17 mouse cellular contexts compared by ENCODE assay signal in the genomic region with DNA sequence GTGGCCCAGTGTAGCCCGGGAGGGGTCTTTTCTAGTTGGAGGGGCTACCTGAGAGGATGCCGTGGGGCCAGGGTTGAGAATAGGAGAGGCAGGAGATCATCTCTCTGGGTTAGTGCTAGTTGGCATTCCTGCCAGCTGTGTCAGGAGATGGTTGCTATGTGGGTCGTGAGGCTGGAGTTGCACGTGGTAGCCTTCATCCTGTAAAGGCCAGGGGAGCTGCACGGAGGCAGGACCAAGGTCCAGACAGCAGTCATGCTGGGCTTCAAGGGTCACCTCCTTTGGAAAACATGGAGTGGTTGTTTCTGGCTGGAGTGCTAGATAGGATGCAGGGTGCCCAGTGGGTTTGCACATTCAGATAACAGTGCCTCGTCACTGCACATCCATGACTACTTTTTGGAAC. TPM values are rescaled to one million over a fixed set of nuclear protein-coding genes. Genes with fewer than 3 reads are reported as not detected.
DNase-seq lines count a peak whose midpoint lies in the region; ATAC-seq and TF ChIP-seq lines count a peak whose summit lies in the region.
"Had no signal": no experiment of that assay in that cellular context is flagged by ENCODE, and none has a peak within 500 bp of the region (broad histone marks: within the 10 kb centered on the region; RNA-seq: fewer than 3 reads in every experiment).

No protein-coding gene starts in this region.

- peak; percentile 51 for ATAC-seq in heart, postnatal 0 days (ENCODE audit: insufficient read depth, low read depth)
- peak; percentile 35 for ATAC-seq in Patski
- no peak for ATAC-seq in erythroblast, adult 5-6 weeks (replicated peaks; ENCODE audit: low FRiP score, poor library complexity, severe bottlenecking)
- ATAC-seq: forebrain, embryonic 14.5 days; midbrain, embryonic 16.5 days had no signal

- DNase-seq in heart, postnatal 0 days (ENCODE audit: low spot score) = peak; percentile 65
- no peak for DNase-seq in heart, postnatal 10 days
- no peak for DNase-seq in Patski (ENCODE audit: low read depth, low spot score)
- peak; percentile 89 for DNase-seq in kidney, adult 2 months
- DNase-seq in kidney, postnatal 25 days = peak; percentile 72 to 91
- no peak for DNase-seq in layer of hippocampus, postnatal 36 days
- DNase-seq: cerebellum, adult 8-10 months; gastrocnemius, postnatal 14 days; heart, adult 18-20 months; lung, adult 18-20 months; right cerebral cortex, adult 18-20 months had no signal

- in situ Hi-C loops in Patski (cut with MboI; ENCODE audit: low pct_unique_long_range_greater_than_20kb) = no loop called here

- TF ChIP-seq EP300 in heart, postnatal 0 days (IDR thresholded peaks at IDR 0.05; ENCODE audit: low read depth) = no peak

- no peaks in the 10 kb centered on the region for H3K27me3 ChIP-seq in heart, postnatal 0 days (ENCODE audit: control insufficient read depth, insufficient read depth, low read length)
- no peaks in the 10 kb centered on the region for H3K27me3 ChIP-seq in Patski
- no peaks in the 10 kb centered on the region for H3K27me3 ChIP-seq in kidney, adult 2 months (replicated peaks; ENCODE audit: control insufficient read depth, insufficient read depth, low read length)

- H3K4me3 ChIP-seq in heart, postnatal 0 days (ENCODE audit: low read depth, low read length) = no peak overlapping the region
- no peak overlapping the region for H3K4me3 ChIP-seq in kidney, adult 2 months (ENCODE audit: insufficient read depth, low read depth, low read length)
- H3K4me3 ChIP-seq: erythroblast, embryonic 14.5 days; megakaryocyte, embryonic 14.5 days had no signal

- POLR2A ChIA-PET in Patski (lab: Charles Lee) = interaction anchor here (0.9 to 1.1 kb wide), 2 partner anchors 14 to 70 kb away, joined by 3 read pairs; no protein-coding TSS in a partner anchor

- no peak overlapping the region for H3K4me2 ChIP-seq in heart, postnatal 0 days (ENCODE audit: low read depth, low read length)

- TF ChIP-seq POLR2A in kidney, adult 2 months (IDR thresholded peaks at IDR 0.05; ENCODE audit: low read depth, low read length) = no peak

- CTCF ChIA-PET in Patski (lab: Charles Lee) = interaction anchor here (0.7 to 1.5 kb wide), 3 partner anchors 10 to 117 kb away, joined by 3 to 4 read pairs (median 4); no protein-coding TSS in a partner anchor

- H3K4me1 ChIP-seq in heart, postnatal 0 days (ENCODE audit: control insufficient read depth, insufficient read depth) = peaks cover 54% of the 10 kb centered on the region
- H3K4me1 ChIP-seq in kidney, adult 2 months (ENCODE audit: control insufficient read depth, insufficient read depth, low read length) = peaks cover 30% of the 10 kb centered on the region

- no peak overlapping the region for H3K9ac ChIP-seq in heart, postnatal 0 days (replicated peaks; ENCODE audit: low read depth, low read length)

- no peaks in the 10 kb centered on the region for H3K9me3 ChIP-seq in heart, postnatal 0 days (replicated peaks; ENCODE audit: control insufficient read depth, low read length)
- H3K9me3 ChIP-seq: megakaryocyte, embryonic 14.5 days had no signal

- H3K27ac ChIP-seq in heart, postnatal 0 days (ENCODE audit: low read depth) = no peak overlapping the region
- H3K27ac ChIP-seq in kidney, adult 2 months (ENCODE audit: insufficient read depth, low read depth, low read length) = no peak overlapping the region

- WGBS in heart, postnatal 0 days = 33% methylated on average over 6 of the region's 6 CpGs
- 44% methylated on average over 6 of the region's 6 CpGs for WGBS in kidney, adult 2 months

- TF ChIP-seq CTCF in heart, postnatal 0 days (IDR thresholded peaks at IDR 0.05; ENCODE audit: low read depth) = no peak
- no peak for TF ChIP-seq CTCF in Patski (IDR thresholded peaks at IDR 0.05)
- TF ChIP-seq CTCF in kidney, adult 2 months (conservative IDR thresholded peaks at IDR 0.05; ENCODE audit: insufficient read depth, insufficient read length, low read depth, low read length) = no peak

- no peaks in the 10 kb centered on the region for H3K36me3 ChIP-seq in heart, postnatal 0 days (replicated peaks; ENCODE audit: control insufficient read depth, insufficient read depth, low read length)
- H3K36me3 ChIP-seq in kidney, adult 2 months (ENCODE audit: control insufficient read depth, insufficient read depth, low read length) = no peaks in the 10 kb centered on the region

- intact Hi-C loops in heart, postnatal 10 days (cut with DNase I) = no loop called here

RNA-seq across cellular contexts. Expression of gene Tead1, which starts 35.7 kb away (rescaled TPM):
- 63.9 and 87.9 TPM in 2 replicates for total RNA-seq in heart, postnatal 0 days (2014; rRNA removed; ENCODE audit: low replicate concordance)
- polyA plus RNA-seq in heart, postnatal 0 days (2015; fragmentation: Nextera tagmentation; extraction: Ambion mirVana) = 19.0 and 20.8 TPM in 2 replicates
- 100 to 1,000 TPM; 134 to 147 TPM for total RNA-seq in heart, postnatal 10 days (2021)
- polyA plus RNA-seq in Patski (2021) = 56.4 TPM
- 14.7 TPM in 2 replicates for polyA plus RNA-seq in kidney, adult 2 months (2012; rRNA removed)
- 10 to 100 TPM; 27.6 to 29.9 TPM for total RNA-seq in layer of hippocampus, postnatal 36 days (2021)
- total RNA-seq in erythroblast, adult 5-6 weeks (2015; ENCODE audit: low replicate concordance) = not detected in 2 replicates
- 0.14 TPM in 1 of 2 replicates, not detected in the other for total RNA-seq in erythroblast, adult 5-6 weeks (2017; ENCODE audit: low replicate concordance)
- total RNA-seq: common myeloid progenitor, adult 5-6 weeks had no signal
- polyA plus RNA-seq: erythroblast, embryonic 14.5 days had no signal

Comparison
In these comparisons a context has a peak if more than half of its experiments do, and no peak if none do; other contexts are left out.
1. DNase-seq: peak in heart, postnatal 0 days (single experiment), kidney, adult 2 months (single experiment) and kidney, postnatal 25 days (2 of 2); none in heart, postnatal 10 days (0 of 2), Patski (single experiment) and layer of hippocampus, postnatal 36 days (0 of 2).
2. RNA of gene Tead1, which starts 35.7 kb away (total RNA-seq): 134 to 147 TPM in heart, postnatal 10 days, 63.9 to 87.9 TPM in heart, postnatal 0 days and 27.6 to 29.9 TPM in layer of hippocampus, postnatal 36 days; 0.14 TPM in erythroblast, adult 5-6 weeks; every median in the first group is over 10 times any median in the second.